20 mouse cellular contexts compared by ENCODE assay signal in the genomic region with DNA sequence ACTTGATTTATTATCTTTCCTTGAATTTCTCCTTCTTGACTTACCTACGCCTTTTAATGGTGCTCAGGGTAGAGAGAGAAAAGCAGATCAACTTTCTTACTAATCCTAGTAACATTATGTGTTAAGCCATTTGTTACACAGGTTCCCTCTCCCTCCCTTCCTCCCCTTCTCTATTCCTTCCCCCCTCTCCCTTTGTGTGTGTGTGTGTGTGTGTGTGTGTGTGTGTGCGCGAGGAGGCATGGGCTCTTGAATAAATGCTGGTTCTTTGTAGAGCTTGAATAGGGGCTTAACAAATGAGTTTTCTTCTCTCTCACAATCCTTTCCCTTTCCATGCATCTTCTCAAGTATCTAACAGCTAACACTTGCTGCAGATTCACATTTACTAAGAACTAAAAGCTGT.
"Had no signal": no experiment of that assay in that cellular context is flagged by ENCODE, and none has a peak within 500 bp of the region (broad histone marks: within the 10 kb centered on the region; RNA-seq: fewer than 3 reads in every experiment).

No protein-coding gene starts in this region.

- H3K36me3 ChIP-seq: liver, embryonic 15.5 days; lung, embryonic 15.5 days; midbrain, embryonic 10.5 days; neural tube, embryonic 13.5 days; neural tube, embryonic 15.5 days had no signal

- H3K27me3 ChIP-seq: liver, embryonic 15.5 days; lung, embryonic 15.5 days; neural tube, embryonic 13.5 days; neural tube, embryonic 15.5 days had no signal

- H3K4me1 ChIP-seq: liver, embryonic 15.5 days; neural tube, embryonic 13.5 days; neural tube, embryonic 15.5 days had no signal

- DNase-seq: liver, postnatal 0 days; lung, adult 2 months; lung, postnatal 14 days; lung, postnatal 4 days; midbrain, embryonic 14.5 days; retina, postnatal 1 day; right cerebral cortex, adult 18-20 months; right cerebral cortex, postnatal 25 days; right cerebral cortex, postnatal 4 days; spleen, adult 18-20 months; thymus, adult 18-20 months; thymus, postnatal 14 days; thymus, postnatal 36 days had no signal

- H3K4me3 ChIP-seq: liver, embryonic 15.5 days; lung, embryonic 15.5 days; midbrain, embryonic 10.5 days; myocyte; neural tube, embryonic 13.5 days; neural tube, embryonic 15.5 days had no signal

- H3K9ac ChIP-seq: liver, embryonic 15.5 days; liver, postnatal 0 days; lung, embryonic 15.5 days; neural tube, embryonic 13.5 days; neural tube, embryonic 15.5 days had no signal

- H3K9me3 ChIP-seq: liver, embryonic 15.5 days; lung, embryonic 15.5 days; midbrain, embryonic 10.5 days; neural tube, embryonic 13.5 days; neural tube, embryonic 15.5 days had no signal

- ATAC-seq: liver, postnatal 0 days; lung, postnatal 0 days had no signal

- H3K4me2 ChIP-seq: liver, embryonic 15.5 days; lung, embryonic 15.5 days; neural tube, embryonic 13.5 days; neural tube, embryonic 15.5 days had no signal

- H3K27ac ChIP-seq: liver, embryonic 15.5 days; lung, embryonic 15.5 days; midbrain, embryonic 10.5 days; neural tube, embryonic 13.5 days; neural tube, embryonic 15.5 days had no signal
